Mouse (Mus musculus): Measurements from ENCODE around the gene Mgea5.

- TF ChIP-seq CTCF (IDR thresholded peaks at IDR 0.05; ENCODE audit: control insufficient read depth, insufficient read depth, low read length) (no peak), POLR2A (IDR thresholded peaks at IDR 0.05; ENCODE audit: borderline replicate concordance, control insufficient read depth, low read depth, low read length) (no peak)
Measured at GRCm38 (mm10) chr19:45802702-45803101, 19.1 kb upstream of the Mgea5 start.

Data from bone marrow, adult 2 months (tissue).